Mouse (Mus musculus): ENCODE measurements around the gene Il17d.

- no peak for TF ChIP-seq CTCF (IDR thresholded peaks at IDR 0.05; ENCODE audit: low read depth, low read length)
- TF ChIP-seq POLR2A (IDR thresholded peaks at IDR 0.05; ENCODE audit: extremely low read depth, insufficient read depth, low read length) = no peak
These were observed 21.6 kb downstream of the Il17d start for GRCm38 (mm10) chr14:57546131-57546530.

Data from liver, adult 2 months (tissue).